Mouse (Mus musculus) embryonic facial prominence, embryonic 15.5 days (tissue): ENCODE results near the gene Fbxw13. TPM values are rescaled to one million over a fixed set of nuclear protein-coding genes. Genes with fewer than 3 reads are reported as not detected.

Experiments
- polyA plus RNA-seq: library from polyadenylated mRNA; unstranded; fragments of >200 nt; fragmentation: Nextera tagmentation; extraction: Ambion mirVana; gene quantifications from 2 replicates; pipeline ENCODE4 v1.2.1, GENCODE M21; 2015

The Fbxw13 gene
- polyA plus RNA-seq, 1 experiment from 2014 or later: not detected

Other genes with a start within 250 kb of the Fbxw13 start
- 38.7 and 48.9 TPM in 2 replicates for gene Col7a1, start 242.4 kb downstream of the Fbxw13 start, polyA plus RNA-seq
- 0.89 and 1.2 TPM in 2 replicates for gene Ucn2, start 210.0 kb downstream of the Fbxw13 start, polyA plus RNA-seq
- 14.0 and 14.9 TPM in 2 replicates for gene Pfkfb4, start 204.2 kb downstream of the Fbxw13 start, polyA plus RNA-seq
- 106 and 116 TPM in 2 replicates for gene Shisa5, start 157.4 kb downstream of the Fbxw13 start, polyA plus RNA-seq
- 21.0 and 22.5 TPM in 2 replicates for gene Trex1, start 136.2 kb downstream of the Fbxw13 start, polyA plus RNA-seq
- gene Atrip, start 121.9 kb downstream of the Fbxw13 start, polyA plus RNA-seq: 26.8 and 30.8 TPM in 2 replicates
- gene Ccdc51, start 113.5 kb downstream of the Fbxw13 start, polyA plus RNA-seq: 13.7 and 16.6 TPM in 2 replicates
- 509 and 534 TPM in 2 replicates for gene Tma7, start 113.4 kb downstream of the Fbxw13 start, polyA plus RNA-seq
- 14.4 and 15.7 TPM in 2 replicates for gene Plxnb1, start 100.6 kb downstream of the Fbxw13 start, polyA plus RNA-seq
- not detected in 2 replicates for gene Fbxw21, start 33.9 kb downstream of the Fbxw13 start, polyA plus RNA-seq
- not detected in 2 replicates for gene Fbxw20, start 38.8 kb upstream of the Fbxw13 start, polyA plus RNA-seq
- gene Fbxw14, start 91.7 kb upstream of the Fbxw13 start, polyA plus RNA-seq: not detected in 2 replicates
- gene Fbxw28, start 143.7 kb upstream of the Fbxw13 start, polyA plus RNA-seq: not detected in 2 replicates
- gene Fbxw22, start 208.3 kb upstream of the Fbxw13 start, polyA plus RNA-seq: not detected in 2 replicates